Mouse (Mus musculus) right cerebral cortex, adult 18-20 months (tissue): ENCODE measurements around the gene Emc7.
A peak's percentile ranks its signal among the peaks of the same experiment; 100 is the strongest.

Experiments used
- DNase-seq: peaks from one replicate; pipeline ENCODE4 v3.0.0; 2022; ENCODE audit warnings: mixed read lengths

Gene Emc7

DNA sequence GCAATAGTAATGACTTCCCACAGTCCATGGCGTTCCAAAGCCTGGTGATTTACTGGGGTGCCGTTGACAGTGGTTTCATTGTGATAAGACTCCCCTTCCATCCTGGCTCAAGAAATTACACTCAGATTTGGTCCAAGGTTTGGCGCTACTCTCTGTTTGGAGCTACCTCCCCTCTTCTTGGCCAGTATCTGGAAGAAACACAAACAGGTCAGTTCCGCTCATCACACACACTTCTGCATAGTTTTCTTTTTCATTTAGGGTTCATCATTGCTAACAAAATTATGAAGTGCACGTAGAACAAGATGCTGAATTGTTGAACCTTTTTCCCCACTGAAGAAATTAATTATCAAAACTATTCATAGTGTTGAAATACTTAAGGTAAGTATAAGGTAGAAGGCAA is 25.9 kb downstream of the Emc7 start, which contains the start of gene Chrm5:
Chrm5 (minus strand) TSS at position 101 of the 400 bp plus-strand sequence.
- no peak for DNase-seq

DNA sequence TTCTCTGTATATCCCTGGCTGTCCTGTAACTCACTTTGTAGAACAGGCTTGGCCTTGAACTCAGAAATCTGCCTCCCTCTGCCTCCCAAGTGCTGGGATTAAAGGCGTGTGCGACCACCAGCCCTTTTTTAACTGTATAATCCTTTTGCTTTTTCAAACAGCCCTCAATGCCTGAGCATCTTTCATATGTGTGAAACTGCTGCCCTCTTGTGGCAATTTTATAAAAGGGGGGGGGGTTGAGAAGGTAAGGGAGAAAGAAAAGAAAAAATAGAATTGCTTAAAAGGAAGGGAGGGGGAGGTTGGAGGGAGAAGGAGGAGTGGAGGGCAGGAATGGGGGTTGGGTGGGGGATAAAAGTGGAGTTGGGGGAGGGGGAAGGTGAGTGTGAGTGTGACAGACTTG is 26.8 kb downstream of the Emc7 start:
- DNase-seq, result no peak

DNA sequence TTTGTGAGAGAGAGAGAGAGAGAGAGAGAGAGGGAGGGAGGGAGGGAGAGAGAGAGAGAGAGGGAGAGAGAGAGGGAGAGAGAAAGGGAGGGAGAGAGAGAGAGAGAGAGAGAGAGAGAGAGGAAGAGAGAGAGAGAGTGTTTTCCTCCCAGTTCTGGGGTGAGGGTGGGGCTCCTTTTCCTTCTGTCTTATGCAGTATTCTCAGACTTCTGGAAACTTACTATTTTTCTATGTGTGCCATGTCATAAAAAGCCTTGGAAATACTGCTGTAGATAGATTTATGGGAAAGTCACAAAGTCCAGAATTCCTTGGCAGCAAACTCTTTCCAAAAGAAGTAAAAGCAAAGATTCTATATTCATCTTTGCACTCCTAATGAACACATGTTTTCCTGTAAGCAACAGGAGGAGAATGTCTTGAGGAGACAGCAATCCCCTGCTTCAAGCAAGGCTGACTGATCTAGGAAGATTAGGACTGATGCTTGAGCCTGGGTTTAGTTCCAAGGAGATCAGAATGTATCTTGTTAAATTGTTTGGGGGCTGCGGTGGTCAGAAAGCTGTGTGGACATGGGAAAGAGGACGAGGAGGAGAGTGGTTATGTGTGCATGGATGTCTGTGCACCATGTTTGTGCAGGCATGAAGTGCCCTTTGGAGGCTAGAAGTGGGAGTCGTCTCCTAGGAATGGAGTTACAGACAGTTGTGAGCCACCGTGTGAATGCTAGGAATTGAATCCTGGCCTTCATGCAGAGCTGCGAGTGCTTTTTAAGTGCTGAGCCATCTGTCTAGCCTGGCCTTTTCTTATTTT is 27.9 kb downstream of the Emc7 start:
- DNase-seq, result no peak

DNA sequence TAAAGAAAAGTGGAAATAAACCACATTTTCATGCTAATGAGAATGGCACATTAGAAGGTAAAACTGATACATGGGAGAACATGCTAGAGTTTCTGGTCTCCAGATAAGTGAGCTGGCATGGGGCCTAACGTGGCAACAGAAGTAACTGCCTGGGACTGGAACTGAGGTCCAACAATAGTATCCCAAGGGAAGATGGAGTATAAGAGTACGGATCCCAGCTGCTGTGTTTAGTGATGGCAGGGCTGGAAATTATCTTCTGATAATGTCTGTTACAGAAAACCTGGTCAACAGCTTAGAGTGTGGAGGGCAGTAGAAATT is 28.5 kb downstream of the Emc7 start:
- no peak for DNase-seq

DNA sequence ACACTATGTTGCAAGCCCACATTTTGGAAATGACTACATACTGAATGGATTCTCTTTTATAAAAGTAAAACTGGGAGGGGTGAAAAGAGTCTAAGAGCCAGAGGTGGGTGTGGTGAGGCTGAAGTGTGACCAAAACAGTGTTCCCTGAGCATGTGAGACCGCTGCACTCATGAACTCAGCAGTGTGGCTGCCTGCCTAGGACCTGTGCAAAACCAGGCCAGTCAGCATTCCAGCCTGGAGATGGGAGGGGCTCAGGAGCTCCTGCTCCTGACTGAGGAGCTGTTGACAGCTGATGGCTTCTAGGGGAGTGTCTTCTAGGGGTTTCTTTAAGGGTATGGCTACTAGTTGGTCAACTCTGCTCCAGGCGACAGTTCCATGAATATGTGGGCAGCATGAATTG is 30.1 kb downstream of the Emc7 start:
- DNase-seq, result no peak

DNA sequence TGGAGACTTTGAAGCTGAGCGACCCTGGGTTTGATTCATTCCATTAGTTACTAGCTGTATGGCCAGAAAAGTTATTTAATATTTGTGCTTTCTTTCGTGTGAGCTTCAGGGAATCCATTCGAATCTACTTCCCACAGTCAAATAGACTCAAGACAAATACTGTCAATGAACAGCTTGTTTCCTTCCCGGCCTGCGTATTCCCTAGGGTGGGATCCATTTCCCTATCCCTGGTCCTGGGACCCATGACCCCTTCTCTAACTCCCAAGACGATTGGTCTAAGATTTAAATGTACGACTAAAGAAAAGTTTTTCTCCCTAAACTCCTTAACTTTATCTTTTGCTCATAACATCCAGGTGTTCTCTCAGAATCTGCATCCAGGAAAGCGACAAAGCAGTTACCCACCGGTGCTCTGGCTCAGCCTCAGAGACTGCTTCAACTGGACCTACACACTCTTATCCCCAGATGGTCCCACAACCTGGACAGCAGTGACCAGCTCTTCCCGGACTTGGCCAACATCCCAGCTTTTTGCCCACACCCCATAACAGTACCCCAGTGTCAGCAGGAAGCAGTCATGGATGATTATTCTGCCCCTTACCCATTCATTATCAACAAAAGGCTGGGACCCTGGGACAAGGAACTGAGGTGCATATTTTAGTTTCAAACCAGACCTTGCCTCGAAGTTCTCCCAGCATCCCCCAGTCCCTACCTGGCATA is 35.8 kb downstream of the Emc7 start:
- no peak for DNase-seq

DNA sequence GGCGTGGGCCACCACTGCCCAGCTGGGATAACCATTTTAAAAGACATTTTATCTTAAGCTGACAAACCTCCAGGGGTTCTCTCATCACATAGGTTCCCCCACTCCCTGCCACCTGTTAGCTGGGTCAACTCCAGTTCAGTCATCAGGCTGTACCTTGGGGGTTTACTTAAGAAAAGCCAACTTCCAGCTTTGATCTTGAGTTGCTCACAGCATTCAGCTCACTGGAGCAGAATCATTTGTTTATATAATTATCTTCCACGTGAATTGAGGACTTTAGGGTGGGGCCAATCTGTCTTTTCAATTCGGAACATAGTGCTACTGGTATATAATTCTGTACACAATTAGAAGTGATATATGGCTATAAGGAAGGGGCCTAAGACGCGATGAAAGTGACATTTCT is 36.8 kb downstream of the Emc7 start:
- DNase-seq, result no peak

DNA sequence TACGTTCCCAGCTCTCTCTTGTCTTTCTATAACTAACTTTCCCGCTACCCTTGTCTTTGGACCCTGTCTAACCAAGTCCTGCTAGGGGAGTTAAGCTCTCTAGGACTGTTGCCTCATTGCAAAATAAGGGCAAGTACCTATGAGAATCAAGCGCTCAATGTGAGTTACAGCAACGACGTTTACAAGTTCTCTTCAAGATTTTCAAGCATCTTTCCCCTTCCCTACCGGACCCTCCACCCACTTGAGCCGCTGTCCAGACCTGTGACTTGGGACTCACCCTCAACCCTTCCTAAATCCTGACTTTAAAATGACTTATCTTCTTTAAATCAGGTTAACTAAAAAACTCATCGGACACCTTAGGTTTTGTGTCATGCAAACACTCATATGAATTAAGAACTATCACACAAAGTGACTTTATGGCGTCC is 37.6 kb downstream of the Emc7 start:
- DNase-seq, result no peak

DNA sequence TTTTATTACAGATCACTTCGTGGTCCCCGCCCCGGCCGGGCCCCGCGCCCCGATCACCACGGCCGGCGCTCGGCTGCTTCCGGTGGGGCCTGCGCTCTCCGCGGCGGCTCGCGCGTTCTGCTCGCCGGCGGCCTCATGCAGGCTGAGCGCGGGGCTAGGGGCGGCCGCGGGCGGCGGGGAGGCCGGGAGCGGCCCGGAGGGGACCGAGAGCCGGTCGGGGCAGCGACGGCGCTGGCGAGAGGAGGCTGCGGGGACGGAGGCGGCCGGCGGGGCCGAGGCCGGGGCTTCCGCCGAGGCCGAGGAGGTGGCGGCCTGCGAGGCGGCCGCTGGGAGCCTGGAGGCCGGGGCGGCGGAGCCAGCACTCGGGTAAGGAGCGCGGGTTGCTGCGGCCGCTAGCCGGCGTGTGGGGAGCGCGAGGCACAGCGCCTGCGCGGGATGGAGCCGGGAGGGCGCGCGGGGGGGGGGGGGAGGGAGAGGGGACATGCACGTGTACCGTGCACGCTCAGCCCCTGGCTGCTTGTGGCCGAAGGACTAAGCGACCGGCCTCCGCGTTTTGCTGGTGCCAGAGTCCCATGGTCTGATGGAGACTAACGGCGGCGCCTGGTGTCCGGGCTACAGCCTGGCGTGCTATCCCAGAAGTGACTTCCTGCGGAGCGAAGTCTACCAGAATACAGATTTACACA is 38.2 kb downstream of the Emc7 start, which contains the start of gene Aven:
Aven (plus strand) TSS at position 109 of the 683 bp plus-strand sequence.
- DNase-seq, result peak; percentile 87

DNA sequence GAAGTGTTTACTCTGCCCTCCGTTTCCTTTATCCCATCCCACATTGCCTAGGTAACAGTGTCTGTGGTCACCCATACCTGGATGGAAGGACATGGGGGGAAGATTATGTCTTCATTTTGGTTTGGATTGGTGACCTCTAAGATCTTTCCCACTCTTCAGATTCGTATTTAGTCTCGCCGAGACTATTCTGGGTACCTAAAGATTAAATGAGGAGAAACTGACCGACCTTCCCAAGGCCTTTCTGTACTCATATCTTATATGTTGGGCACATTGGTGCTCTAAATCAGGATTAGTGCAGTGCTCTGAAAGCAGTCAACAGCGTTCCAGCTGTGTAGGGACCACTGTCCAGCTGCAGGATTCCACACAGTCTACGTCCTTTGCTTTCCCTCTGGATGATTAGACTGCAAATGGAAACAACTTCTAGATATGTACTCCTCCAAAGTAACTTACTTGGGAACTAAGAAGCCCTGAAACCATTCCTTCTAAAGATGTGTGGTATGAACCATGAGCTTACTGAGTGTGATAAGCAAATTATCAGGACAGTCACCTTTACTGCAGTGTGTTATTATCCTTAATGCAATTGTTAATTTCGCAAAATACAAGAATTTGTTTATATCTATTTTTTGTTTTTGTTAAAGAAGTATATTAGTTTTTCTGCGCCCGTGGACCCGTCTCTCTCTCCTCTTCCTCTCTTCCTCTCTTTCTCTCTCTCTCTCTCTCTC is 38.9 kb downstream of the Emc7 start:
- no peak for DNase-seq

DNA sequence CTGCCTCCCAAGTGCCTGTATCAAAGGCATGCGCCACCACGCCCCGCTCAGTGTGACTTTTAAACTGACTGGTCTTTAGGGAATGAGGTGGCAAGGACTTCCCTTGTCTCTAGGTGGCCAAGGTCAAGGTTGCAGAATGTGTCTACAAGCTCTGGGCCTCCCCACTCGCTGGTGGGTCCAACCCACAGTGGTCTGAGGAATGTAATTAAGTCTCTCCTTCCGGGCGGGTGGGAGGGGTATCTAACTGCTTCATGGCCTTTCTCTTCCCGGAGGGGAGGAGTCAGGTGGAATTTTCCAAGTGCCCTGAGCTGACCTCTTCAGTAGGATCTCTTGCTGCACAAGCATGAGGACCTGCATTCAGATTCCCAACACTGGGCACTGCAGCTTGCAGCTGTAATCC is 43.1 kb downstream of the Emc7 start:
- DNase-seq, result no peak

DNA sequence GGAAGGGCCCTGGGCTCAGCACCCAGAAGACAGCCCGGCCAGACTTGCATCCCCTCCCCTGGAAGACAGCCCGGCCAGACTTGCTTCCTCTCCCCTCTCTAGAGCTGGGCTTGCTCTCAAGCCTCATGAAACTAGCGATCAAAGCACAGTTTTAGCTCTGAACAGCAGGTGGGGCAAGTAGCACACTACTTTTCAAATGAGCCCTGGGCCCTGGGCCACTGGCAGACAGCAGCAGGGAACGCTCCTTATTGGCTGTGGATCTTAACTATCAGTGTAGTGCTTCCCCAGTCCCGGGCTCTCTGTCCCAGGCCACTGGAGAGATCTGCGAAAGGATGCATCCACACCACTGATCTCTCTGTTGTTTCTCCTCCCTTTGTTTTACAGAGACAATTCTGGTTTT is 46.4 kb downstream of the Emc7 start:
- peak; percentile 82 for DNase-seq

DNA sequence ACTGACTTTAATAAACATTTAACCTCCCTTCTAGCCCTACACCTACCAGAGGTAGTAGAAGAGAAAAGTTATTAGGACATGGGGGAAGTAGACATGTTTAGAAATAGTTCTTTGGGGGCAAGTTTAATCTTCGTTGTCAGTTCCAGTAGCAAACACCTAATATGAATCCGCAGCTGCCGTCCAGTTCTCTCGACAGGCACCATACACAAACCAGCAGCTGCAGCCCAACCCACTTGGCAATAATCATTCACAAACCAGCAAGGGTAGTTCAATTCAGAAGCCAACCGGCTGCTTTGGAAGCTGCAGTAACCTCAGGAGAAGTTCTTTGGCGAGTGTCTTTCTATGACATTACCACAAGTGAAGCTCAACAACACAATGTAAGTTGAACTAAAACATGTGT is 49.2 kb downstream of the Emc7 start:
- DNase-seq, result no peak

DNA sequence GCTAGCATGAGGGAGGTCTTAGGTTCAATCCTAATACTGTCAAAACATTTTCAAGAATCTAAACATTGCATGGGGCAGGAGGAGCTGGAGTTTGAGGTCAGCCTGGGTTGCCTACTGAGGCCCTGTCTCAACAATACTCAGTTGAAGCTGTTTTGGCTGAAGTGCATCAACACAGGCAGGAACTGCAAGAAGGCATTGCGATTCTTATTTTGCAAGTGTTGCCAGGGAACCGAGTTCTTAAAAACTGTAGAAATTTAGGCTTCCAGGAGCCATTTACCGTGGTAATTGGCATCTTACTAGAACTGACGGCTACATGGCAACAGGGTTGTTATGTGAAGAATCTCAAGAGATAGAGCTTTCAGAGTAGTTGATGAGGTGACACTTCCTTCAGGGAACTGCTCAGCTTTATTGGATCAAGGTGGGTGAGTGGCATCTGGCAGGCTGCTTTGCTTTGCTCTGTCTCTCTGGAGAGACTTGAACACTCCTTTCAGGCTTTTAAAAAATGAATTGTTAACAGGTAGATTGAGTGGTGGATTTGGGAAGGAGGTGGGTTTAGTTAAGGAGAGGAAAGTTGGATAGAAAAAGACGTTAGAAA is 52.1 kb downstream of the Emc7 start:
- no peak for DNase-seq

DNA sequence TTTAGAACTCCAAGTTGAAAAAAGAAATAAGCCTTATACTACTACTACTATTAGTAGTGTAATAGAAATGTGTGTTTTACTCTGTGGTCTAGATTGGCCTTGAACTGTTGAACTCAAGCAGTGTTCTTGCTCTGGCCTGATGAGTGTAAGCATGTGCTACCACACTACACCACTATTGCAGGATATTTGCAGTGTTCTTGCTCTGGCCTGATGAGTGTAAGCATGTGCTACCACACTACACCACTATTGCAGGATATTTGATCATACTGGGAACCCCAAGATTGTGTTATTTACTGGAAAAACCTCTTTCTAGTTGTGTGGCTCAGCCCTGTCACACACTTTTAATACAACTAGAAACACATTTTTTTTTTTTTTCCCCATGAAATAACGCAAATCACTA is 52.6 kb downstream of the Emc7 start:
- no peak for DNase-seq

DNA sequence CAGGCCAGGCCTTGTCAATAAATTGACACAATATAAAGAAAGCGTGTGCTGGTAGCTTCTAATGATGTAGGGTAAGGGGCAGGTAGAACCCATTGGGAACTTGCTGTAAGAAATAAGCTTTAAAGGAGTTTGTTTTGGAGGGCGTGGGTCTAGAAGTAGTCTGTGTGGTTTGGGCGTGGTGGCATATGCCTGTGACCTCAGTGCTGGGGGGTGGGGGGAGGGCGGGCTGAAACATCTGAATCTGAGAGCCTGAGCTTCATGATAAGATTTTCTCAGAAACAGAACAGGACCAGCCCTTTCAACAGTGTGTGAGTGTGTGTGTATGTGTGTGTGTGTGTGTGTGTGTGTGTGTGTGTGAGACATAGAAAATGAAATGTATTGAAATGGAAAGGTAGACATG is 55.3 kb downstream of the Emc7 start:
- no peak for DNase-seq

DNA sequence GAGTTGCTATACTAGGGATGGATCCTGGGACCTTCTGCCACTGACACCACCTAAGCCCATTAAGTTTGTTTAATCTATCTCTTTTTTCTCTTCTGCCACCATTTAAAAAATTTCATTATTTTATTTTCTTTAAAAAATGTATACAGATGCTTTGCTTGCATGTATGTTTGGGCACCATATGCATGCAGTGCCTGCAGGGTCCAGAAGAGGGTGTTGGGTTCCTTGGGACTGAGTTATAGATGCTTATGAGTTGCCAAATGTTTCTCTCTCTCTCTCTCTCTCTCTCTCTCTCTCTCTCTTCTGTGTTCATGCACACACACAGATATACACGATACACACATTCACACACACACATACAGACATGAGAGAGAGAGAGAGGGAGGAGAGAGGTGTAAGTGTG is 58.2 kb downstream of the Emc7 start:
- DNase-seq, result no peak

DNA sequence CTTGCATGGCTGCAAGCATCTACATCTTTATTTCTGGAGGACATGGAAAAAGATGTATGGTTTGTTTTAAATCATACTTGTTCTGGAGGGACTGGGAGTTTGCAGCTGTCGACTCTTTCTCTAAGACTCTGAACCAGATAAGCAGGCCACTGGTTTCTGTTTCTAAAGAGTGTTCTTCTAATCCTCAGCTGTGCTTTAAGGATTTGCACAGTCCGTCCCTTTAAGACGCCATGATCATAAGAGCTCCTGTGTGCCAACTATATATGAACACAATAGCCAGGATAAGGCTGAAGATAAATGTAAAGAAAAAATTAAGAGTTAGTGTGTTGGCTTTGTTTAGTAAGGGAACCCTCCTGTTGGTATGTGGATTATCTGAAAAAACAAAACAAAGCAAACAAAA is 61.9 kb downstream of the Emc7 start:
- DNase-seq, result no peak

DNA sequence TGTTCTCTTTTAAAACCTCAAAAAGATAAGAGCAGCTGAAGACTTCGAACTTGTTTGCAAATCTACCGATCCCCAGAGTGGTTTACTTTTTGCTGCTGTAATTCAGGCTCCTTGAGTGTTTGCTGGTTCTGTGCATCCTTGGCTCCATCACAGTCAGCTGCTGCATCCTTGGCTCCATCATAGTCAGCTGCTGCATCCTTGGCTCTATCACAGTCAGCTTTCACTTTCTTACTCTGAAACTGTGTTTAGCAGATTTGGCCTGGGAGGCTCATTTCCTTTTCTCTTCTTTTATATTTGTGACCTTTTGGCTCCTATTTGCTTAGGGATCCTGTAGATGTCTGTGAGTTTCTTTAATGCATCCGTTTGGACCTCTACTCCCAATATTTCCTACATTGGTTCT is 62.4 kb downstream of the Emc7 start:
- no peak for DNase-seq

DNA sequence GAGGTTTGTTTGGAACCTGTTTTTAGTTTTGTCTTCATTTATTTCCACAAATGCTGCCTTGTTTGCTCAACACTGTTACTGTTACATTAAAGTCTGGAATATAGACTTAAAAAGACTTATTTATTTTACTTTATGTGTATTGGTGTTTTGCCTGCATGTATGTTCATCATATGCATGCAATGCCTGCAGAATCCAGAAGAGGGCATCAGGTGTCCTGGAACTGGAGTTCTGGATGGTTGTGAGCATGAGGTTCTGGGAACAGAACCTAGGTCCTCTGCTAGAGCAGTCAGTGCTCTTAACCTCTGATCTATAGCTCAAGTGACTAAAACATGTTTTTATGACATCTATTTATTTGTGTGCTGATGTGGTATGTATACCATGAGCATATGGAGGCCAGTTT is 63.7 kb downstream of the Emc7 start:
- DNase-seq, result no peak

DNA sequence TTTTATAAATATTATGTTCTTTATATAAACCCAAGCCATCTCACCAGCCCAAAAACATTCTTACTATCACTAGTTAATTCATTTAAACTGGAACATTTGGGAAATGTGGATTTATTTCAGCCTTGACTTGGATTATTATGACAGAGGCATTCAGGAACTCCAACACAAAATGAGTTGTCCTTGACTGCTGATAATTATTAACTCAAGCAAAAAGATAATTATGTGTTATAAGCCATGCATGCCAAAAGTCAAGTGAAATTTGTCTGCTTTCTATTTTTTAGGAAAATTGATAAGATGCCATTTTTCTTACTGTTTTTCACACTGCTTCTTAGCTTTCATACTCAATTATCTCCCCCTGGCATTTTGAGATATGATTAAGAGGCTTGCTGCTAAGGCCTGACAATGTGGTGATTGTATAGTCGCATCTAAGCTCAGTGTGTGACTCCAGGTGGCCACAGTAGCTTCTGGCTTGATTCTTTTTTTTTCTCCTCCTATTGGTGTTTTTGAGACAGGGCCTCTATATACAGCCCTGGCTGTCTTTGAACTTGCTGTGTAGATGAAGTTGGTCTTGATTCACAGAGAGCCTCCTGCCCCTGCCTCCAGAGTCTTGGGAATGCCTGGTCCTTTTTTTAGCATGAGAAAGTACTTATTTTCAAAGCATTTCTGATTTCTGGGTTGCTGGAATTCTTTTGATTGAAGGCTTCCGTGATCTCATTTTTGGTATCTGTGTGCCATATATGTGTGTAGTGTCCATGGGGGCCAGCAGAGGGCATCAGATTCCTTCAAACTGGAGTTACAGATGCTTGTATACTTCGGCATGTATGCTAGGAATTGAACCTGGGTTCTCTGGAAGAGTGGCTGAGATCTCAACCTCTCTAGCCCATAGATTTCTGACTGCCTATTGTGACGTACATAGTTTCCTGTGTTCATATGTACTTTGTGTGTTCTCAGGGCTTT is 66.0 kb downstream of the Emc7 start:
- no peak for DNase-seq
